Mouse (Mus musculus) hindbrain, embryonic 16.5 days (tissue): ENCODE measurements around the gene Ccl9. TPM values are rescaled to one million over a fixed set of nuclear protein-coding genes. Genes with fewer than 3 reads are reported as not detected.

Experiments used
- ATAC-seq: fragments of 200-750 bp; cut with Nextera tagmentation; 2 replicates; pipeline ENCODE4 v1.8.0; 2017; ENCODE audit warnings: moderate TSS enrichment, moderate library complexity
- H3K27ac ChIP-seq: fragments of 300-500 bp; sonication (generic); 2 replicates; pipeline ENCODE4 v1.5.1; 2014; ENCODE audit warnings: low read depth, mild to moderate bottlenecking, control low read depth, low read length, moderate library complexity
- H3K27me3 ChIP-seq: fragments of 300-500 bp; sonication (generic); replicated peaks from 2 replicates; pipeline ENCODE4 v1.6.1; 2014; ENCODE audit warnings: low read length; ENCODE audit not compliant: control insufficient read depth, insufficient read depth
- H3K36me3 ChIP-seq: fragments of 300-500 bp; sonication (generic); 2 replicates; pipeline ENCODE4 v1.6.1; 2014; ENCODE audit warnings: mild to moderate bottlenecking, low read length, moderate library complexity, mixed read lengths; ENCODE audit not compliant: control insufficient read depth, insufficient read depth
- H3K4me1 ChIP-seq: fragments of 300-500 bp; sonication (generic); 2 replicates; pipeline ENCODE4 v1.6.1; 2014; ENCODE audit warnings: low read depth, low read length; ENCODE audit not compliant: control insufficient read depth, insufficient read depth
- H3K4me2 ChIP-seq: fragments of 300-500 bp; sonication (generic); 2 replicates; pipeline ENCODE4 v1.6.1; 2014; ENCODE audit warnings: mild to moderate bottlenecking, low read length, control low read depth, moderate library complexity
- H3K4me3 ChIP-seq: fragments of 300-500 bp; sonication (generic); 2 replicates; pipeline ENCODE4 v1.5.1; 2014; ENCODE audit warnings: mild to moderate bottlenecking, low read length, control low read depth, moderate library complexity
- H3K9ac ChIP-seq: fragments of 300-500 bp; sonication (generic); 2 replicates; pipeline ENCODE4 v1.6.1; 2014; ENCODE audit warnings: low read depth, mild to moderate bottlenecking, control low read depth, low read length, moderate library complexity
- H3K9me3 ChIP-seq: fragments of 300-500 bp; sonication (generic); 2 replicates; pipeline ENCODE4 v1.6.1; 2014; ENCODE audit warnings: mild to moderate bottlenecking, low read length, moderate library complexity; ENCODE audit not compliant: control insufficient read depth
- WGBS: fragments of 180-500 bp; shearing (Covaris S2); extraction: QIAGEN DNeasy Blood & Tissue Kit; methylation state at CpG from one replicate; pipeline ENCODE4 v1.1.7; 2014; 5-methylcytosine and 5-hydroxymethylcytosine counted together
- polyA plus RNA-seq: library from polyadenylated mRNA; unstranded; fragments of >200 nt; fragmentation: Nextera tagmentation; extraction: Ambion mirVana; gene quantifications from 2 replicates; pipeline ENCODE4 v1.2.1, GENCODE M21; 2015

Gene Ccl9
- polyA plus RNA-seq, 1 experiment from 2014 or later, result 2.4 TPM

- Histone ChIP-seq H3K27ac (no peak overlapping the region), H3K36me3 (no peaks in the 10 kb centered on the region), H3K4me3 (no peak overlapping the region), H3K4me1 (no peaks in the 10 kb centered on the region), H3K4me2 (no peak overlapping the region), H3K27me3 (no peaks in the 10 kb centered on the region), H3K9ac (no peak overlapping the region), H3K9me3 (no peaks in the 10 kb centered on the region)
- no peak for ATAC-seq
- 95% methylated on average over 7 of the region's 7 CpGs for WGBS
Observed at GRCm38 (mm10) chr11:83569249-83569648, 9.2 kb downstream of the Ccl9 start.

DNA sequence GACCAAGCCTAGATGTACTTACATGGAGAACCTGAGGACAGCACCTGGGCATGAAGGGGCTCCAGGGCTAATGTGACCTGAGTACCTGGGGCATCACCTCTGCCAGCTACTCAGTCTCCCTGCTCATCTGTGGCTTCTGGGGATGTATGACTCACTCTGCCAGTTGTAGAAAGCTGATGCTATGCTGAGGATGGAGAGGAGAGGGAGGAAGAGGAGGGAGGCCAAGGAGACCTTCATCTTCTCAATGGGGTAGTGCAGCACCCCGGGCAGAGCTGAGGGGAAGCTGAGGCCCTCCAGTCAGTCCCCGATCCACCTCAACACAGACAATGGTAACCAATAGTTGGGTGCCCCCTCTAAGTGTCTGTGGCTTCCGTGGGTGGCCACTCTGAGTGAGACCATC is 9.7 kb downstream of the Ccl9 start:
- Histone ChIP-seq H3K4me1 (no peaks in the 10 kb centered on the region), H3K36me3 (no peaks in the 10 kb centered on the region), H3K9me3 (no peaks in the 10 kb centered on the region), H3K9ac (no peak overlapping the region), H3K27me3 (no peaks in the 10 kb centered on the region), H3K27ac (no peak overlapping the region), H3K4me3 (no peak overlapping the region), H3K4me2 (no peak overlapping the region)
- 91% methylated on average over 3 of the region's 3 CpGs for WGBS
- ATAC-seq, result no peak

GRCm38 (mm10) chr11:83568061-83568460 is 10.4 kb downstream of the Ccl9 start:
- no peaks in the 10 kb centered on the region for H3K27me3 ChIP-seq
- no peaks in the 10 kb centered on the region for H3K4me1 ChIP-seq
- H3K36me3 ChIP-seq, result no peaks in the 10 kb centered on the region
- H3K4me2 ChIP-seq, result no peak overlapping the region
- H3K9ac ChIP-seq, result no peak overlapping the region
- no peak for ATAC-seq
- 95% methylated on average over 9 of the region's 9 CpGs for WGBS
- H3K9me3 ChIP-seq, result no peaks in the 10 kb centered on the region
- no peak overlapping the region for H3K4me3 ChIP-seq
- H3K27ac ChIP-seq, result no peak overlapping the region

- no peak for ATAC-seq
Observed at GRCm38 (mm10) chr11:83567311-83567710, 11.1 kb downstream of the Ccl9 start.

GRCm38 (mm10) chr11:83566617-83567016 is 11.8 kb downstream of the Ccl9 start:
- Histone ChIP-seq H3K4me2 (no peak overlapping the region), H3K4me1 (no peaks in the 10 kb centered on the region), H3K27me3 (no peaks in the 10 kb centered on the region), H3K9me3 (no peaks in the 10 kb centered on the region), H3K9ac (no peak overlapping the region), H3K36me3 (no peaks in the 10 kb centered on the region), H3K4me3 (no peak overlapping the region), H3K27ac (no peak overlapping the region)
- no peak for ATAC-seq

More at GRCm38 (mm10) chr11:83567311-83567710, 11.1 kb downstream of the Ccl9 start:
- Histone ChIP-seq H3K4me3 (no peak overlapping the region), H3K27me3 (no peaks in the 10 kb centered on the region), H3K9me3 (no peaks in the 10 kb centered on the region), H3K27ac (no peak overlapping the region), H3K4me2 (no peak overlapping the region), H3K9ac (no peak overlapping the region), H3K4me1 (no peaks in the 10 kb centered on the region), H3K36me3 (no peaks in the 10 kb centered on the region)
- 75% methylated on average over 7 of the region's 7 CpGs for WGBS

- H3K4me1 ChIP-seq, result no peaks in the 10 kb centered on the region
- H3K27me3 ChIP-seq, result no peaks in the 10 kb centered on the region
- H3K36me3 ChIP-seq, result no peaks in the 10 kb centered on the region
- H3K27ac ChIP-seq, result no peak overlapping the region
- ATAC-seq, result no peak
- H3K9me3 ChIP-seq, result no peaks in the 10 kb centered on the region
- H3K9ac ChIP-seq, result no peak overlapping the region
- no peak overlapping the region for H3K4me3 ChIP-seq
- 80% methylated on average over 2 of the region's 2 CpGs for WGBS
- no peak overlapping the region for H3K4me2 ChIP-seq
Observed at GRCm38 (mm10) chr11:83563754-83564153, 14.7 kb downstream of the Ccl9 start.

- 77% methylated on average over 6 of the region's 6 CpGs for WGBS
- no peaks in the 10 kb centered on the region for H3K36me3 ChIP-seq
- no peak for ATAC-seq
Observed at GRCm38 (mm10) chr11:83562311-83562887, 16.0 kb downstream of the Ccl9 start.

DNA sequence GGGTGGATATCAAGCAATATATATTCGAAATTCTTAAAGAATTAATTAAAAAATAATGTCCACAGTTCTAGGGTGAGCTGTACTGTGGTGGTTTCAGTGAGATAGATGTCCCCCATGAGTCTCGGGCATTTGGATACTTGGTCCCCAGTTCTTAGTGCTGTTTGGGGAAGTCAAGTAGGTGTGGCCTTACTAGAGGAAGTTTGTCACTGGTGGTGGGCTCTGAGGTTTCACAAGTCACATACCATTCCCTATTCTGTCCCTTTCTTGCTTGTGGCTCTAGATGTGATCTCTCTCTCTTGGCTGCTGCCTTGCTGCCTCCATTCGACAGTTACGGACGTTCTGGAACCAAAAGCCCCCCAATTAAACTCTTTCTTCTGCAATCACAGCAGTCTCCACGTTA is 18.0 kb downstream of the Ccl9 start:
- peaks cover 4% of the 10 kb centered on the region for H3K4me1 ChIP-seq
- no peak overlapping the region for H3K4me3 ChIP-seq
- no peak overlapping the region for H3K27ac ChIP-seq
- ATAC-seq, result no peak
- whole genome bisulfite sequencing, result 81% methylated on average over 6 of the region's 6 CpGs
- no peaks in the 10 kb centered on the region for H3K9me3 ChIP-seq
- H3K9ac ChIP-seq, result no peak overlapping the region
- no peak overlapping the region for H3K4me2 ChIP-seq
- no peaks in the 10 kb centered on the region for H3K36me3 ChIP-seq
- no peaks in the 10 kb centered on the region for H3K27me3 ChIP-seq

More at GRCm38 (mm10) chr11:83562311-83562887, 16.0 kb downstream of the Ccl9 start:
- H3K4me2 ChIP-seq, result no peak overlapping the region
- no peak overlapping the region for H3K9ac ChIP-seq
- no peak overlapping the region for H3K4me3 ChIP-seq
- H3K27ac ChIP-seq, result no peak overlapping the region
- no peaks in the 10 kb centered on the region for H3K4me1 ChIP-seq
- no peaks in the 10 kb centered on the region for H3K27me3 ChIP-seq
- no peaks in the 10 kb centered on the region for H3K9me3 ChIP-seq

GRCm38 (mm10) chr11:83557074-83557473 is 21.4 kb downstream of the Ccl9 start:
- no peak overlapping the region for H3K4me2 ChIP-seq
- H3K4me3 ChIP-seq, result no peak overlapping the region
- H3K36me3 ChIP-seq, result no peaks in the 10 kb centered on the region
- H3K27ac ChIP-seq, result no peak overlapping the region
- no peaks in the 10 kb centered on the region for H3K9me3 ChIP-seq
- H3K4me1 ChIP-seq, result peaks cover 4% of the 10 kb centered on the region
- H3K9ac ChIP-seq, result no peak overlapping the region
- H3K27me3 ChIP-seq, result no peaks in the 10 kb centered on the region
- 40% methylated on average over 10 of the region's 10 CpGs for WGBS
- no peak for ATAC-seq
